Mouse (Mus musculus) right cerebral cortex, postnatal 36 days (tissue): ENCODE results near the gene Gm13691.
"Not testable (repeated sequence)": the region's sequence is repeated elsewhere in the genome, so short reads cannot be mapped to it uniquely, and the experiment has no call there.

ENCODE experiments used
- DNase-seq, 2 experiments: peaks; one replicate each; pipeline ENCODE4 v3.0.0; 2022; ENCODE audit warnings: low spot score in 2 of 2, mixed read lengths in 1 of 2

The Gm13691 gene

DNA sequence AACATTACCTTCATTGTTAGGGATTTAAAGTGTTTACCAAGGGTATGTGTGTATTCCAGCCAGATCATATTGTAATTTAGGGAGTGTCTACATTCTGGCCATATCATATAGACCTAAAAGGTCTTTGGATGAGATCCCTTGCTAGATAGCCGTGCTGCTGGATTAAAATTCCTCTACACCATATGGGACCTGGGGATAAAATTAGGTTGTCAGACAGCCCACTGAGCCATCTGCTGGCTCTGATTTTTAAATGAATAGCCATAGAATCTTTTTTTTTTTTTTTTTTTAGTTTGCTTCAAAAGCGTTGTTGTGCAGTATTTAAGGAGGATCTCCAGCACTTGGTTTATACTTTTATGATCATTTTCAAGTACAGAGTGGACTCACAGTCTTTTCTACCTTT lies 42.2 kb downstream of the Gm13691 start:
- peak in 1 of 2 experiments; percentile 33 for DNase-seq

DNA sequence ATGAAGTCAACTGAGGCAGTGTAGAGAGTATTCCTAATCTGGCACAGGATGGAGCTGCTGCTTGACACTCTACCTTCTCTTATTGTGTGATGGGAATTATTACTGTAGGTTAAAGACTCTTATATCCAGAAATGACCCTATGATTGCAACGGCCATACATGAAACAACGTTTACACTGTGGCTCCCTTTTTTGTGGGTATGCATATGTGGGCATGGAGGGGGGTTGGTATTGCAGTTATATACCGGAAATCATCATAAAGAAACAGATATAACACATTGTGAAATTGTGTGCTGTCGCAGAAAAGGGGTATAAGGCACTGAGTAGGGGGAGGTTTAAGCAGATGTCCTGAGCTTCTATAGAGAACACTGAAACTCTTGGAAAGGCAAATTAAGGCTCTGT lies 45.6 kb downstream of the Gm13691 start:
- no peak for DNase-seq

DNA sequence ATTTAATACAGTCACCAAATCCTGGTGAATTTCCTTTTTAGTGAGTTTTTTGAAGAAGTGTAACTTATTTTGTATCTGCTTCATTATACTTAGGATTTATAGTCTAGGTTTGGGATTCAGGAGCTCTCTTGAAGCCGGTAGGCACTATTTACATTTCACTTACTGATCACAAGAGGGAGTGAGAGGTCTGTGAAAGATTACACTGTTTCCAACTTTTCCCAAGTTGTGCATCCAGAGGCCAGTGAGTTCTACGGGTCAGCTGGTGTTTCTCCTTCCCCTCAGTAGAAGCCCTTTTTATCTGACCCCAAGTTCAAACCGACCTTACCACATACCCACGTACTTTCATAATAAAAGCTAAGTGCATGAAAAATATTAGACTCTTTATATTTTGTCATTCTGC lies 47.0 kb downstream of the Gm13691 start:
- no peak for DNase-seq

DNA sequence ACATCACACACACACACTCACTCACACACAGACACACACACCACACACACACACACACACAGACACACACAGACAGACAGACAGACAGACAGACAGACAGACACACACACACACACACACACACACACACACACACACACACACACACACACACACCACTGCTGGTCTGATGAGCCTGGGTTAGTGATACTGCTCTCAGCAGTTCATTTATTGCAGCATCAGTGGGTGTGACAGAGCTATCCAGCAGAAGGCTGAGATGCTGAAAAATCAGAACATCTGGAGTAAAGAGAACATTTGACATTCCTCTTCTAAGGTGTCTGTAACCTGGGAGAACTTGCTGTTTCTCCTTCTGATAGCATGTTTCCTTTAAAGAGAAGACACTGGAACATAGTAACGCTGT lies 47.6 kb downstream of the Gm13691 start:
- DNase-seq = not testable (repeated sequence)

DNA sequence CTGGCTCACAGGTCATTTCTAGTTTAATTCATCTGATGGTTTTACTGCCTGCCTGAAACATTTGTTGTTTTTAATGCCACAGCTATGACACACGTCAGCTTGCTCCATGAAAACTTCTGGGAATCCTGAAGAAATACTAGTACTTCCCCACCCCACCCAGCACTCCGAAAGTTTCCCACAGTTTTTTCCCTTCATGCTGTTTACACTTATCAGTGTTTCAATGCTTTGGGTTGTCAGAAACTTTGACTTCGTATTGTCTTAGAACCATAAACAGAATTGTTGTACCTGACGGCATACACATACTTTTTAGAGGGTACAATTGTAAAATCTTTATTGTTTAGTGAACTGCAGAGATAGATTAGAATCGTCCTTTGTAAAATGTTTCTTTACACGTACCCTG lies 48.9 kb downstream of the Gm13691 start:
- DNase-seq = no peak
